Mouse (Mus musculus) layer of hippocampus, adult 2 months (tissue): Measurements from ENCODE around the gene Zc3hc1. TPM values are rescaled to one million over a fixed set of nuclear protein-coding genes. Genes with fewer than 3 reads are reported as not detected.
A peak's percentile ranks its signal among the peaks of the same experiment; 100 is the strongest.
"Not testable (repeated sequence)": the region's sequence is repeated elsewhere in the genome, so short reads cannot be mapped to it uniquely, and the experiment has no call there.

Experiments
- DNase-seq, 2 experiments: peaks; one replicate each; pipeline ENCODE4 v3.0.0; 2022; ENCODE audit warnings: low spot score in 2 of 2
- H3K27ac ChIP-seq: fragments of 200-600 bp; 2 replicates; pipeline ENCODE4 v1.8.1; 2022
- H3K4me3 ChIP-seq: fragments of 200-600 bp; 2 replicates; pipeline ENCODE4 v1.8.1; 2022; ENCODE audit warnings: mild to moderate bottlenecking
- CTCF ChIP-seq: fragments of 200-600 bp; conservative IDR thresholded peaks from 2 replicates; pipeline ENCODE4 v1.8.1; 2022; ENCODE audit warnings: antibody characterized with exemption, mild to moderate bottlenecking, moderate library complexity
- total RNA-seq, 2 experiments: library from RNA; stranded (reverse); gene quantifications; 2 replicates each; pipeline ENCODE4 v1.2.3; 2021

Zc3hc1 gene
- total RNA-seq, 2 experiments from 2014 or later = 23.7 to 25.1 TPM

DNA sequence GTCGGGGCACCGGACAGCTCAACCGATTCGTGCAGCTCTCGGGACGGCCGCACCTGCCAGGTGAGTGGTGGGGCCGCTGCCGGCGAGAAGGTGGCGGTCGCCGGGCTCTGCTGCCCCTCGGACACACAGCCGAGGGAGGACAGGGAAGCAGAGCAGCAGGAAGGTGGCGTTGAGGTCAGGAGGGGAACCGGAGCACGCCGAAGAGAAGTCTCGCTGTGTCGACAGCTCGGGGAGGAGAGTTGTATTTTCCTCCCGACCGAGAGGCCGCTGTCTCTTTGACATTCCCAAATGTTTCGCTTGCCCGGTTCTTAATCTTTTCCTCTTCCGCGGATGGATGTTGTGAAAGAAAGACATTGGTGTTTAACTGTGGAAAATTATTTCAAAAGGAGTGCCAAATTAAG, 11.3 kb upstream of the Zc3hc1 start:
- H3K27ac ChIP-seq = peak overlapping the region; percentile 98
- peak overlapping the region; percentile 88 for H3K4me3 ChIP-seq
- DNase-seq = peak in 1 of 2 experiments; percentile 22
- no peak for TF ChIP-seq CTCF

DNA sequence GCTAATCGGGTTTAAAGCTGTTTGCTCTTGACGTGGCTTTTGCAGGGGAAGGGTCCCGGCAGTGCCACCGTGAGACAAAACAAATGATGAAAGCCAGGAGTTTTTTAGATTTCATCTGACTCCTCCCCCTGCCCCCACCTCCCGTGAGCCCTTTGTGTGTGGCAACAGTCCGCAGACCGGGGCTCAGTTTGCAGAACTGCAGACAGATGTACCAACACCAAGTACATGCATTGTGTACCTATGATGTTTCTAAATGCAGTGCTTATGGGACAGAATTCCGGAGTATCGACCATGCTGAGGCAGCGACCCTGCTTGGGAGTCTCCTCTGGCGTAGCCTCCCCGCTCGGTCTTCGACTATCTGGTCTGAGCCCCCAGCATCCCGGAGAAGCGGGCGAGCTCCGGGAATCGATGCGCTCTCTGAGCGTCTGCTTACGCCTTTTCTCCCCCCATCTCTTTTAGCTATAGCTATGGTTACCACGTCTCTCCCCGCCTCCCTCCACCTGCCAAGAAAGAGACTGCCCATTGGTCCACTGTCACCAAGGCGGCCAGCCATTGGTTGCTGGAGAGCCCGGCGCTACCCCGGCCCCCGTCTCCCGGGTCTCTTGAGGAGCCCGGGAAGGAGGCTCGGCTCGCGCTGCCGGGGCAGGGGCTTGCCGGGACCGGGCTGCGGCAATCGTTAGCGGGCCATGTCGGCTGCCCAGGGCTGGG, 10.6 kb upstream of the Zc3hc1 start, which contains the start of gene Klhdc10:
Klhdc10 (plus strand) TSS at position 561 of the 708 bp plus-strand sequence.
- H3K4me3 ChIP-seq = peak within 1 kb of the TSS; percentile 88

DNA sequence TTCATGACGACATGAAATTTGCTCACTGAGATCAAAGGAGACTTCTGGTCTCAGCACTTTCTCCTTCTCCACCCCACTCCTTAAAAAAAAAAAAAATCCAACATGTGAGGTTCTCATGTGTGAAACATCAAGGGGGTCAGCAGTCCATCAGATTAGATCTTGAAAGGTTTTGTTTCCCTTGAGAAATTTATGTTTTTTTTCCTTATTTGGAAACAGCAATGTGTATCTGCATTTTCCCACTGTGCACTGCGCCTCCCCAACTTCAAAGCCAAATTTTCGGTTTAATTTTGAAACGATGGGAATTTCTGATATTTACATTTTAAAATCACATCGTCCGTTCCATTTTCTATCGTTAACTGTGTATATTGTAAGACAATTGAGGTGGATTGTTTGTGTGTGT, 9.9 kb upstream of the Zc3hc1 start:
- Histone ChIP-seq H3K4me3 (peak overlapping the region; percentile 88), H3K27ac (peak overlapping the region; percentile 98)
- TF ChIP-seq CTCF = no peak
- DNase-seq = no peak

More for the DNA sequence above, 10.6 kb upstream of the Zc3hc1 start, which contains the start of gene Klhdc10:
- H3K27ac ChIP-seq = peak within 1 kb of the TSS; percentile 98
- DNase-seq = peak; percentile 100
- 0 out of 2 replicates have a peak, but pooled peaks have one; percentile 10 for TF ChIP-seq CTCF

DNA sequence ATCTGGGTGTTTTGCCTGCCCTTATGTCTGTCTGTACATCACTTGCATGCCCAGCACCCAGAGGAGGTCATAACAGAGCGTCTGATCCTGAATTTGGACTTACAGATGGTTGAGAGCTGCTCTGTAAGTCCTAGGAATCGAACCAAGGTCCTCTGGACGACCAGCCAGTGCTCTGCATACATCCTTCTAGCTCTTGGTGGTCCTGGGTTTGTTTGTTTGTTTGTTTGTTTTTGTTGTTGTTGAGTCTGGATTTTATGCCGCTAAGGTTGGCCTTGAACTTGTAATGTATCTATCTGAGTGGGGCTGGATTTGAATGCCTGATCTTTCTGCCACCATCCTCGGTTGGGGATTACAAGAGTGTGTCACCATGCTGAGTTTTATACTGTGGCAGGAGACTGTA, 9.3 kb upstream of the Zc3hc1 start:
- H3K4me3 ChIP-seq = no peak overlapping the region
- H3K27ac ChIP-seq = peak overlapping the region; percentile 98
- DNase-seq = no peak
- no peak for TF ChIP-seq CTCF

DNA sequence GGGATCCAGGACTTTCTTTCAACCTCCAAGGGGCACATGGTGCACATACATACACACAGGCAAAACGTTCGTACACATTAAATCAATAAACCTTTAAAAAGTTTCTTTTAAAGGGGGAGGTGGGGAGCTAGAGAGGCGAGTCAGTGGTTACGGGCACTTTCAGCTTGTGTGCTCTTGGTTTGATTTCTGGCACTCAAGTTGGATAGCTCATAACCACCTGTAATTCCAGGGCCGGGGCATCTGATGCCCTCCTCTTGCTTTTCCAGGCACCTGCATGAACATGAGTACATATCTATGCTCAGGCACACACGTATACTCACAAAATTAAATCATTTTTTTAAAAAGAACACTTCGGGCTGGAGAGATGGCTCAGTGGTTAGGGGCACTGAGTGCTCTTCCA, 1.2 kb upstream of the Zc3hc1 start:
- no peak for DNase-seq
- TF ChIP-seq CTCF = no peak
- Histone ChIP-seq H3K4me3 (no peak overlapping the region), H3K27ac (no peak overlapping the region)

DNA sequence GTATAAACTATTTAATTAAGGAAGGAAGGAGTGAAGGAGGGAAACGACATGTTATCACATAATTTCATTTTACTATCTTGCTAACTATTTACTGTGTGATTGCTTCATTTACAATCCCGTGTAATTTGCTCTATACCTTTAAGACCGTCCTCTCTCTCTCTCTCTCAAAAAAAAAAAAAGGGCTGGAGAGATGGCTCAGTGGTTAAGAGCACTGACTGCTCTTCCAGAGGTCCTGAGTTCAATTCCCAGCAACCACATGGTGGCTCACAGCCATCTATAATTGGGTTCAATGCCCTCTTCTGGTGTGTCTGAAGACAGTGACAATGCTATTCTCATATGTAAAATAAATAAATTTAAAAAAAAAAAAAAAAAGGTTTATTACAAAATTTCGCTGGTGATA, 557 bp downstream of the Zc3hc1 start:
- DNase-seq = not testable (repeated sequence)
- peak overlapping the region; percentile 85 for H3K4me3 ChIP-seq
- peak overlapping the region; percentile 82 for H3K27ac ChIP-seq

DNA sequence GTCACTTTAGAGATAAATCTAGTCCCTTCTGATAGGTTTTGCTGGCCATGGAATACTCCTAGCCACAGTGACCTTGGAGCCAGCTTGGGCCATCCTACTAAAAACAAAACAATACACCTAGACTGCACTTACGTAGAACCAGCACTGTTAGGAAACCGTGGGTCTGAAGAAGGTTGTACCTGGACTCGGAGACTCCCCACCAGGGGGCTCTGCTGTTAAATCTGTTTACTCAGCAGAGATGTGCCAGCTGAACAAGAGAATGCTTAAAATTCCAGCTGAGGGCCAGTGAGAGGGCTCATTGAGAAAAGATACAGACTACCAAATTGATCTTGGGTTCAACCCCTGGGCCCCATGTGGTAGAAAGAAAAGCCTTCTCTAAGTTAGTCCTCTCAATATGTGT, 9.7 kb downstream of the Zc3hc1 start:
- Histone ChIP-seq H3K27ac (no peak overlapping the region), H3K4me3 (no peak overlapping the region)
- TF ChIP-seq CTCF = peak; percentile 52
- DNase-seq = no peak

DNA sequence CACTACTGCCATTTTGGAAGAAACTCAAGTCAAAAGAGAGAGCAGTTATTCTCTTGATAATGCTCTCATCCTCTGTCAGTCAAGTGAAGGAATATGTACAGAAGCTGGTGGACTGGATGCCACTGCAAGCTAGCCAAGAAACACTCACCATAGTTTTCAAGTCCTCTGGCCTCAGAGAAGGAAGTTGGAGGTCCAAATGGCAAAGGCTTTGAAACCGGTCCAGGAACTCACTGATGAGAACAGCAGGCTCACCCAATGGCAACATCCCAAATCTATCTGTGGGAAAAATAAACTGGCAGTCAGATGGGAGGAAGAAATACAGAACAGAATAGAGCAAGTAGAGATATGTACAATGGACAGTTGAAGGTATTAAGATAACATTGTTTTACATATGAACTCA, 15.0 kb downstream of the Zc3hc1 start:
- H3K4me3 ChIP-seq = no peak overlapping the region
- DNase-seq = no peak
- H3K27ac ChIP-seq = peak overlapping the region; percentile 28; the same call in 1 of the 2 replicates
- no peak for TF ChIP-seq CTCF

DNA sequence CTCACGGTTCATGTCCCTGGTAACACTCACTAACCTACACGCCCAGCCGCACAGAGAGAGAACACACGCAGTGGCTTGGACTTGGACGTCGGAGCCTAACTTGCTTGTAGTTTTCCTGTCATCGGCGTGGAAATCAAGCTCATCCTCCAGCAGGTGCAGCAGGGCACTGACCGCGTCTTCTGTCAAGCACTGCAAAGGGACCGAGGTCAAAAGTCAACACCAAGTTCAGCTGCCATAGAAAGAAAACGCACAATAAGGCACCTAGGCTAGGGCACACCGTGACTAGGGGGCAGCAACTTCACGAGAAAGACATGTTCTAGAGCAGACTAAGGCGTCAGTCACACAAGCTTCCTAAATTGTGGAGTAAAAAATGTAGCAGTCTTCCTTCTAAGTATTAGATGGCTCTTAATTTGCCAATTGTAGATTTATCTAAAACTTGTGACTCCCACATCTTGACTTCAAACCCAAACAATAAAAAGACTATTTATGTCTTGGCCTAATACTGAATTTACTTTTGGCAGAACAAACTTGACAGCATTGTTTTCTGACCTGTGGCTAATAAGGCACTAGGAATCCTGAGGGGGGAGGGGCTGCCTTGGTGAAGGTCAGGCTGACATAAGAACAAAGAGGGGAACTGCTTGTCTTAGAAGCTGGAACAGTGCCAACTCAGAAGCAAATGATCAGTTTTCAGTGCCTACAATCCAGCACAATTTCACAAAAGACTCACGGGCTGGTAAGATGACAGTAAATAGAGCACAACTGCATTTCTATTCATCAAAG, 15.9 kb downstream of the Zc3hc1 start:
- TF ChIP-seq CTCF = no peak
- Histone ChIP-seq H3K27ac (peak overlapping the region; percentile 28; the same call in 1 of the 2 replicates), H3K4me3 (no peak overlapping the region)
- DNase-seq = no peak

DNA sequence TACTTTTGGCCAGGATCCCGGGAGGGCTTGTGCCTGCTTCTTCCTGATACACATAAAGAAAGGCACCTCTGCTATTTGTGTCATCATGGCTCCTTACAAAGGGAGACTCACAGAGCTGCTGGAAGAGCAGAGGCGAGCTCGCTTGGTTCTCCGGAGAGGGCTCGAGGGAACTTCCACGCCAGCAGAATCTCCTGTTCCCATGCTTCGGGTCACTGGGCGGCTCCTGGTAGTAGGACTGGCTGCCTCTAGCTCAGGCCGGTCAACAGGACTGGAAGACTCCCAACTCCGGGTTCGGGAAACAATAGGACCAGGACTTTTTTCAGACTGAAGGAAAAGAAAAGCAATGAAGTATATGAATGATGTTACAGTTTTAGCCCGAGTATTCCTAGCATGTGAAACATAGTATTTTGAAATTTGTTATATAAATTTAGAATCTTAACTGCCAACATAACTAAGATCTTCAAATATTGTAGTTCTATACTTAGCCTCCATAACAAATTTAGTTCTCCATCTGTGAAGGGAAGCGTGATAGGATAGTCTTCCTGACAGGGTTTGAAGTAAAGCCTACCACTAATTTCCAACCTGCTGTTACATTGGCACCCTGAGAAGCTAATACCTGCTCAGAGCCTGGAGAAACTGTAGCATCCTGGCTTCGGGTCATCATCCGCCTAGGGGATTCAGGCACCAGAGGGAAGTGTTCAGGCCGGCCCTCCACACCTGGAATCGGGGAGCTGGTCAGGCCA, 18.0 kb downstream of the Zc3hc1 start:
- Histone ChIP-seq H3K27ac (no peak overlapping the region), H3K4me3 (no peak overlapping the region)
- no peak for DNase-seq
- TF ChIP-seq CTCF = no peak

DNA sequence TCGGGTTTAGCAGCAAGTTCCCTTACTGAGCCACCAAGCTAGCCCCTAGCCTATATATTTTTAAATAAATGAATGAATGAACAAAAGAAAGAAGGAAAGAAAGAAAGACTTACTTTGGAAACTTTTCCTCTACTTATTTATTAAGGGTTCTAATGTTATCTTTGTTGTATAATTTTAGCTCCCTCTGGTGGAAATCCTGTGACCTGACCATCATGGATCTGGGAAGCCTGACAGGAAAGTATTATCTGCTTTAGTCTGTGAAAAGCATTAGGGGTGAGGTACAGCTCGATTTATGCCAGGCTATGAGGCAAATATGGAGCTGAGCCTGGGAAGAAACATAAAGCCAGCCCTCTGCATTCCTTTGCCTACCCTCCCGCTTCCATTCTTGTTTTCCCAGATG, 21.5 kb downstream of the Zc3hc1 start:
- TF ChIP-seq CTCF = peak; percentile 72

DNA sequence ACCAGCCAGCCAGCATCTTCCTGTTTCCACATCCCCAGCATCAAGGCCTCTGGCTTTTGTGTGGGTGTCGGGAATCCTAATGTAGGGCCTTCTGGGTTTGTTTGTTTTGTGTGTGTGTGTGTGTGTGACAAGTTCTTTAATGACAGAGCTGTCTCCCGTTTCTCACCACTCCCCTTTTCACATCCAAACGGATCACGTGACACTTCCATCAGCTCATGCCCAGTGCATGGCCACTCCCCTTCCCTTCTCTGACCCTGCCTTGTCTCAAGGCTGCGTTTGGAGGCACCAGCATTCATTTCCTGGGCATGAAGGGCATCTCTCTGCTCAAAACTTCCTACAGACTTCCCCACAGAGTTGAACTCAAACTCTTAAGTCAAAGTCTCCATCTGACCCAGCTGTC, 27.0 kb downstream of the Zc3hc1 start:
- no peak for TF ChIP-seq CTCF
- Histone ChIP-seq H3K4me3 (no peak overlapping the region), H3K27ac (no peak overlapping the region)
- no peak for DNase-seq

More for the DNA sequence above, 21.5 kb downstream of the Zc3hc1 start:
- no peak overlapping the region for H3K27ac ChIP-seq
- H3K4me3 ChIP-seq = no peak overlapping the region
- no peak for DNase-seq
